In the genomic region with DNA sequence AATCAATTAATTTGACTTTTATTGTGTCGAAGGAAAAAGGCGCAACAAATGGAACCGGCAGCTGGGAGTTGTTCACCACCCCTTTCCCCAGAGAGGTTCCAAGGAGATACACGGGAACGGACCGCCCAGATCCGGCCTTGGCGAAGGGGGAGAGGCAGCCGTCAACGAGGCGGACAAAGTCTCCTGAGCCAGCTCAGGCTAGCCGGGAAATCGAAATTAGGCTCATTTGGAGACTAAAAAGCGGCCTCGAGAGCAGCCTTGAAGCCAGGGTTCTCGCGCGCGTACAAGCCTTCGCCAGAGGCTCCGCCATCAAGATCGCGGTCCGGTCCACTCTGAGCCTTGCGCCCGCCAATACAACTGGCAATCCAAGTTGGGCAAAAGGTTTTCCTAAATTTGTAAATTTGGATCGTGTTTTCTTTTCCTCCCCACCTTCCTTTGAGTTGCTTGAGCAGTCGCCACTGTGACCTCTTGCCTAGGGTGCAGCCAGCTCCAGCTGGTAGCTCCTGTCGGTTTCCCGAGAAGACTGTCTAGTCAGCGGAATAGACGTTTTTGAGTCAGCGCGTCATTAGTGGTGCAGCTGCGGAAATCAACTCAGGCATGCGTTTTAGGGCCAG, we compare ENCODE assay signal across 9 mouse cellular contexts. TPM values are rescaled to one million over a fixed set of nuclear protein-coding genes. Genes with fewer than 3 reads are reported as not detected.
DNase-seq lines count a peak whose midpoint lies in the region; ATAC-seq and TF ChIP-seq lines count a peak whose summit lies in the region.
"Had no signal": no experiment of that assay in that cellular context is flagged by ENCODE, and none has a peak within 500 bp of the region (broad histone marks: within the 10 kb centered on the region; RNA-seq: fewer than 3 reads in every experiment).

No protein-coding gene starts in this region.

- no peaks in the 10 kb centered on the region for H3K36me3 ChIP-seq in heart, embryonic 13.5 days
- H3K36me3 ChIP-seq in heart, embryonic 12.5 days, result no peaks in the 10 kb centered on the region
- H3K36me3 ChIP-seq in E14TG2a.4 (ENCODE audit: insufficient read depth, low read length), result no peaks in the 10 kb centered on the region
- H3K36me3 ChIP-seq in limb, embryonic 11.5 days (ENCODE audit: control insufficient read depth, insufficient read depth, low read length), result no peaks in the 10 kb centered on the region

- H3K27me3 ChIP-seq in heart, embryonic 13.5 days (replicated peaks), result peaks cover 98% of the 10 kb centered on the region
- H3K27me3 ChIP-seq in heart, embryonic 12.5 days (replicated peaks), result peaks cover 89% of the 10 kb centered on the region
- H3K27me3 ChIP-seq in E14TG2a.4 (ENCODE audit: insufficient read depth, low read length), result peaks cover 46% of the 10 kb centered on the region
- H3K27me3 ChIP-seq in limb, embryonic 11.5 days (ENCODE audit: control insufficient read depth, insufficient read depth, low read length), result peaks cover 88% of the 10 kb centered on the region

- under 1% methylated on average over 36 of the region's 36 CpGs for WGBS in heart, embryonic 13.5 days
- under 1% methylated on average over 36 of the region's 36 CpGs for WGBS in heart, embryonic 12.5 days
- under 1% methylated on average over 36 of the region's 36 CpGs for WGBS in limb, embryonic 11.5 days

- H3K4me2 ChIP-seq in heart, embryonic 13.5 days, result no peak overlapping the region
- no peak overlapping the region for H3K4me2 ChIP-seq in heart, embryonic 12.5 days
- H3K4me2 ChIP-seq in limb, embryonic 11.5 days (ENCODE audit: low read depth, severe bottlenecking), result no peak overlapping the region

- no peak for TF ChIP-seq CTCF in E14TG2a.4 (conservative IDR thresholded peaks at IDR 0.05; ENCODE audit: low read length)

- no peak overlapping the region for H3K9ac ChIP-seq in heart, embryonic 13.5 days
- H3K9ac ChIP-seq in heart, embryonic 12.5 days, result no peak overlapping the region
- no peak overlapping the region for H3K9ac ChIP-seq in limb, embryonic 11.5 days (ENCODE audit: low read length)

- peaks cover 44% of the 10 kb centered on the region for H3K4me1 ChIP-seq in heart, embryonic 13.5 days
- peaks cover 44% of the 10 kb centered on the region for H3K4me1 ChIP-seq in heart, embryonic 12.5 days (replicated peaks)
- peaks cover 72% of the 10 kb centered on the region for H3K4me1 ChIP-seq in E14TG2a.4 (replicated peaks; ENCODE audit: low read depth, low read length)
- peaks cover 3% of the 10 kb centered on the region; the same call in 1 of the 2 replicates for H3K4me1 ChIP-seq in limb, embryonic 11.5 days (ENCODE audit: control insufficient read depth, insufficient read depth, low read length)

- no peaks in the 10 kb centered on the region for H3K9me3 ChIP-seq in heart, embryonic 13.5 days
- no peaks in the 10 kb centered on the region for H3K9me3 ChIP-seq in heart, embryonic 12.5 days (replicated peaks)
- H3K9me3 ChIP-seq in E14TG2a.4 (ENCODE audit: low read length), result no peaks in the 10 kb centered on the region
- no peaks in the 10 kb centered on the region for H3K9me3 ChIP-seq in limb, embryonic 11.5 days (ENCODE audit: control insufficient read depth, low read length)

- ATAC-seq in heart, embryonic 13.5 days (ENCODE audit: extremely low read depth, insufficient number of reproducible peaks, low FRiP score, low TSS enrichment), result no peak
- no peak for ATAC-seq in heart, embryonic 12.5 days (ENCODE audit: insufficient number of reproducible peaks, low FRiP score)
- no peak for ATAC-seq in limb, embryonic 11.5 days (ENCODE audit: insufficient number of reproducible peaks, low FRiP score, low TSS enrichment, low read depth)

- no peak overlapping the region for H3K27ac ChIP-seq in heart, embryonic 13.5 days (replicated peaks)
- no peak overlapping the region for H3K27ac ChIP-seq in heart, embryonic 12.5 days (ENCODE audit: poor library complexity, severe bottlenecking)
- no peak overlapping the region for H3K27ac ChIP-seq in limb, embryonic 11.5 days (replicated peaks; ENCODE audit: low read depth, low read length)

- peak overlapping the region; percentile 6; the same call in 1 of the 2 replicates for H3K4me3 ChIP-seq in heart, embryonic 13.5 days
- H3K4me3 ChIP-seq in heart, embryonic 12.5 days, result no peak overlapping the region
- H3K4me3 ChIP-seq in E14TG2a.4 (replicated peaks; ENCODE audit: low read length), result peak overlapping the region; percentile 71
- H3K4me3 ChIP-seq in limb, embryonic 11.5 days (ENCODE audit: low read depth, low read length), result no peak overlapping the region

- DNase-seq in embryo, embryonic 10.5 days (ENCODE audit: low spot score), result peak; percentile 75
- peak; percentile 63 for DNase-seq in limb, embryonic 11.5 days (ENCODE audit: low spot score)
- DNase-seq in spleen, postnatal 4 days (ENCODE audit: low spot score in 2 of 2), result no peak
- no peak for DNase-seq in thymus, postnatal 14 days
- DNase-seq: kidney, postnatal 14 days; lung, postnatal 14 days had no signal

RNA-seq across cellular contexts. Expression of a gene that starts 2.4 kb away (rescaled TPM):
- not detected in 2 replicates for polyA plus RNA-seq in heart, embryonic 13.5 days (2015; fragmentation: Nextera tagmentation; extraction: Ambion mirVana)
- not detected in 2 replicates for polyA plus RNA-seq in heart, embryonic 12.5 days (2016; fragmentation: Nextera tagmentation; extraction: Ambion mirVana)
- polyA plus RNA-seq in limb, embryonic 11.5 days (2014; fragmentation: Nextera tagmentation; extraction: Ambion mirVana), result 0.21 and 0.44 TPM in 2 replicates

Comparison
In these comparisons a context has a peak if more than half of its experiments do, and no peak if none do; other contexts are left out.
1. H3K4me3 ChIP-seq: peak in heart, embryonic 13.5 days (single experiment) and E14TG2a.4 (single experiment); none in heart, embryonic 12.5 days (single experiment) and limb, embryonic 11.5 days (single experiment).
2. DNase-seq: peak in embryo, embryonic 10.5 days (single experiment) and limb, embryonic 11.5 days (single experiment); none in spleen, postnatal 4 days (0 of 2) and thymus, postnatal 14 days (single experiment).